Mouse (Mus musculus) adipocyte (in vitro differentiated cells): ENCODE results near the gene Arpp21.

Experiments used
- DNase-seq: peaks from one replicate; pipeline ENCODE4 v3.0.0-alpha.2; 2016; ENCODE audit warnings: low spot score

The Arpp21 gene

GRCm38 (mm10) chr9:112230716-112231361, 4.9 kb downstream of the Arpp21 start:
- DNase-seq = no peak

GRCm38 (mm10) chr9:112228470-112228869, 7.3 kb downstream of the Arpp21 start:
- DNase-seq = no peak

GRCm38 (mm10) chr9:112227174-112227573, 8.6 kb downstream of the Arpp21 start:
- DNase-seq = no peak

- DNase-seq = no peak
Observed at GRCm38 (mm10) chr9:112226511-112226910, 9.2 kb downstream of the Arpp21 start.

GRCm38 (mm10) chr9:112225046-112225445, 10.7 kb downstream of the Arpp21 start:
- no peak for DNase-seq

GRCm38 (mm10) chr9:112219372-112219771, 16.4 kb downstream of the Arpp21 start:
- DNase-seq = no peak

GRCm38 (mm10) chr9:112218237-112218636, 17.5 kb downstream of the Arpp21 start:
- DNase-seq = no peak

GRCm38 (mm10) chr9:112217161-112217560, 18.6 kb downstream of the Arpp21 start:
- DNase-seq = no peak

GRCm38 (mm10) chr9:112215030-112215806, 20.5 kb downstream of the Arpp21 start:
- DNase-seq = no peak

GRCm38 (mm10) chr9:112213411-112214255, 22.1 kb downstream of the Arpp21 start:
- no peak for DNase-seq

GRCm38 (mm10) chr9:112209803-112210202, 25.9 kb downstream of the Arpp21 start:
- DNase-seq = no peak

- no peak for DNase-seq
Observed at GRCm38 (mm10) chr9:112207767-112208166, 28.0 kb downstream of the Arpp21 start.

GRCm38 (mm10) chr9:112198296-112198695, 37.4 kb downstream of the Arpp21 start:
- DNase-seq = no peak

GRCm38 (mm10) chr9:112194049-112194448, 41.7 kb downstream of the Arpp21 start:
- no peak for DNase-seq

- no peak for DNase-seq
Observed at GRCm38 (mm10) chr9:112189394-112189793, 46.3 kb downstream of the Arpp21 start.

- no peak for DNase-seq
Observed at GRCm38 (mm10) chr9:112188358-112188893, 47.3 kb downstream of the Arpp21 start.

- DNase-seq = no peak
Observed at GRCm38 (mm10) chr9:112187667-112188066, 48.1 kb downstream of the Arpp21 start.

- no peak for DNase-seq
Observed at GRCm38 (mm10) chr9:112186336-112187305, 49.1 kb downstream of the Arpp21 start.

- DNase-seq = no peak
Observed at GRCm38 (mm10) chr9:112185746-112186145, 50.0 kb downstream of the Arpp21 start.

GRCm38 (mm10) chr9:112182738-112183137, 53.0 kb downstream of the Arpp21 start:
- no peak for DNase-seq

- no peak for DNase-seq
Observed at GRCm38 (mm10) chr9:112180006-112180405, 55.7 kb downstream of the Arpp21 start.
